Mouse (Mus musculus) liver, embryonic 11.5 days (tissue): ENCODE data around the gene Slc7a5. TPM values are rescaled to one million over a fixed set of nuclear protein-coding genes. Genes with fewer than 3 reads are reported as not detected.

Experiments
- ATAC-seq: fragments of 200-750 bp; cut with Nextera tagmentation; replicated peaks from 2 replicates; pipeline ENCODE4 v1.8.0; 2017; ENCODE audit warnings: moderate number of reproducible peaks, mild to moderate bottlenecking, moderate TSS enrichment, moderate library complexity; ENCODE audit not compliant: low FRiP score
- DNase-seq: peaks from one replicate; pipeline ENCODE4 v3.0.0-alpha.2; 2017; ENCODE audit warnings: low spot score
- H3K27ac ChIP-seq: fragments of 300-500 bp; sonication (generic); 2 replicates; pipeline ENCODE4 v1.5.1; 2014; ENCODE audit warnings: mild to moderate bottlenecking, low read depth, low read length, control low read depth
- H3K27me3 ChIP-seq: fragments of 300-500 bp; sonication (generic); replicated peaks from 2 replicates; pipeline ENCODE4 v1.6.1; 2014; ENCODE audit warnings: low read length, mixed read lengths; ENCODE audit not compliant: control insufficient read depth, insufficient read depth
- H3K36me3 ChIP-seq: fragments of 300-500 bp; sonication (generic); 2 replicates; pipeline ENCODE4 v1.6.1; 2014; ENCODE audit warnings: mild to moderate bottlenecking, low read length, moderate library complexity, mixed read lengths; ENCODE audit not compliant: control insufficient read depth, insufficient read depth
- H3K4me1 ChIP-seq: fragments of 300-500 bp; sonication (generic); replicated peaks from 2 replicates; pipeline ENCODE4 v1.6.1; 2014; ENCODE audit warnings: low read length, mixed read lengths; ENCODE audit not compliant: control insufficient read depth, insufficient read depth
- H3K4me2 ChIP-seq: fragments of 300-500 bp; sonication (generic); 2 replicates; pipeline ENCODE4 v1.6.1; 2014; ENCODE audit warnings: mild to moderate bottlenecking, control low read depth, moderate library complexity
- H3K4me3 ChIP-seq: fragments of 300-500 bp; sonication (generic); 2 replicates; pipeline ENCODE4 v1.5.1; 2014; ENCODE audit warnings: low read depth, low read length, control low read depth
- H3K9ac ChIP-seq: fragments of 300-500 bp; sonication (generic); 2 replicates; pipeline ENCODE4 v1.6.1; 2014; ENCODE audit warnings: low read depth, low read length, control low read depth
- H3K9me3 ChIP-seq: fragments of 300-500 bp; sonication (generic); 2 replicates; pipeline ENCODE4 v1.6.1; 2016; ENCODE audit warnings: low read length, inconsistent platforms, mixed read lengths; ENCODE audit not compliant: control insufficient read depth
- WGBS: fragments of 180-500 bp; shearing (Covaris S2); extraction: QIAGEN DNeasy Blood & Tissue Kit; methylation state at CpG from one replicate; pipeline ENCODE4 v1.1.7; 2014; 5-methylcytosine and 5-hydroxymethylcytosine counted together
- polyA plus RNA-seq: library from polyadenylated mRNA; unstranded; fragments of >200 nt; fragmentation: Nextera tagmentation; extraction: Ambion mirVana; gene quantifications from 2 replicates; pipeline ENCODE4 v1.2.1, GENCODE M21; 2014

The Slc7a5 gene
- polyA plus RNA-seq, 1 experiment from 2014 or later = 58.2 TPM

GRCm38 (mm10) chr8:121865356-121865755 is 42.1 kb downstream of the Slc7a5 start:
- no peak for ATAC-seq

GRCm38 (mm10) chr8:121861806-121862548 is 45.5 kb downstream of the Slc7a5 start:
- H3K4me2 ChIP-seq = no peak overlapping the region
- no peaks in the 10 kb centered on the region; the same call in 1 of the 2 replicates for H3K4me1 ChIP-seq
- DNase-seq (no peak), ATAC-seq (no peak)
- H3K9me3 ChIP-seq = no peaks in the 10 kb centered on the region
- WGBS = 62% methylated on average over 11 of the region's 12 CpGs
- no peak overlapping the region for H3K27ac ChIP-seq
- H3K36me3 ChIP-seq = no peaks in the 10 kb centered on the region
- peaks cover 2% of the 10 kb centered on the region; the same call in 1 of the 2 replicates for H3K27me3 ChIP-seq
- H3K9ac ChIP-seq = no peak overlapping the region
- H3K4me3 ChIP-seq = no peak overlapping the region

More at GRCm38 (mm10) chr8:121865356-121865755, 42.1 kb downstream of the Slc7a5 start:
- no peak overlapping the region for H3K27ac ChIP-seq
- H3K9me3 ChIP-seq = no peaks in the 10 kb centered on the region
- no peak overlapping the region for H3K9ac ChIP-seq
- H3K4me2 ChIP-seq = no peak overlapping the region
- no peak overlapping the region for H3K4me3 ChIP-seq
- no peaks in the 10 kb centered on the region for H3K36me3 ChIP-seq
- H3K27me3 ChIP-seq = peaks cover 2% of the 10 kb centered on the region; the same call in 1 of the 2 replicates
- no peaks in the 10 kb centered on the region; the same call in 1 of the 2 replicates for H3K4me1 ChIP-seq
- DNase-seq = no peak
- WGBS = 75% methylated on average over 8 of the region's 8 CpGs

- ATAC-seq (no peak), DNase-seq (no peak)
- no peak overlapping the region for H3K9ac ChIP-seq
- no peaks in the 10 kb centered on the region for H3K36me3 ChIP-seq
- no peaks in the 10 kb centered on the region for H3K9me3 ChIP-seq
- H3K27me3 ChIP-seq = peaks cover 2% of the 10 kb centered on the region; the same call in 1 of the 2 replicates
- no peak overlapping the region for H3K4me2 ChIP-seq
- H3K4me1 ChIP-seq = no peaks in the 10 kb centered on the region; the same call in 1 of the 2 replicates
- 42% methylated on average over 6 of the region's 6 CpGs for WGBS
- H3K27ac ChIP-seq = no peak overlapping the region
- no peak overlapping the region for H3K4me3 ChIP-seq
Measured at GRCm38 (mm10) chr8:121861276-121861675, 46.2 kb downstream of the Slc7a5 start.

GRCm38 (mm10) chr8:121857747-121858146 is 49.7 kb downstream of the Slc7a5 start:
- H3K36me3 ChIP-seq = no peaks in the 10 kb centered on the region
- H3K4me3 ChIP-seq = no peak overlapping the region
- H3K9ac ChIP-seq = no peak overlapping the region
- DNase-seq = no peak
- H3K27ac ChIP-seq = no peak overlapping the region
- no peaks in the 10 kb centered on the region for H3K9me3 ChIP-seq
- H3K4me1 ChIP-seq = no peaks in the 10 kb centered on the region; the same call in 1 of the 2 replicates
- no peak for ATAC-seq
- no peak overlapping the region for H3K4me2 ChIP-seq
- H3K27me3 ChIP-seq = peaks cover 2% of the 10 kb centered on the region; the same call in 1 of the 2 replicates
- WGBS = 47% methylated on average over 2 of the region's 2 CpGs

- no peak for ATAC-seq
- H3K4me3 ChIP-seq = no peak overlapping the region
Measured at GRCm38 (mm10) chr8:121857331-121857730, 50.2 kb downstream of the Slc7a5 start.

GRCm38 (mm10) chr8:121856071-121856746 is 51.3 kb downstream of the Slc7a5 start:
- Histone ChIP-seq H3K4me3 (no peak overlapping the region), H3K27me3 (no peaks in the 10 kb centered on the region), H3K4me2 (no peak overlapping the region), H3K4me1 (peaks cover 15% of the 10 kb centered on the region), H3K9me3 (no peaks in the 10 kb centered on the region), H3K9ac (no peak overlapping the region), H3K27ac (no peak overlapping the region), H3K36me3 (no peaks in the 10 kb centered on the region)
- DNase-seq (no peak), ATAC-seq (no peak)
- WGBS = 83% methylated on average over 14 of the region's 14 CpGs

More at GRCm38 (mm10) chr8:121857331-121857730, 50.2 kb downstream of the Slc7a5 start:
- no peak overlapping the region for H3K27ac ChIP-seq
- WGBS = 71% methylated on average over 9 of the region's 9 CpGs
- H3K9me3 ChIP-seq = no peaks in the 10 kb centered on the region
- H3K4me1 ChIP-seq = peaks cover 3% of the 10 kb centered on the region
- no peaks in the 10 kb centered on the region for H3K36me3 ChIP-seq
- no peak overlapping the region for H3K4me2 ChIP-seq
- H3K9ac ChIP-seq = no peak overlapping the region
- H3K27me3 ChIP-seq = peaks cover under 1% of the 10 kb centered on the region; the same call in 1 of the 2 replicates
- DNase-seq = no peak

GRCm38 (mm10) chr8:121853586-121853985 is 53.9 kb downstream of the Slc7a5 start:
- WGBS = 87% methylated on average over 2 of the region's 2 CpGs
- H3K4me2 ChIP-seq = no peak overlapping the region
- H3K9ac ChIP-seq = no peak overlapping the region

GRCm38 (mm10) chr8:121852464-121852863 is 55.0 kb downstream of the Slc7a5 start:
- Histone ChIP-seq H3K36me3 (no peaks in the 10 kb centered on the region), H3K4me3 (no peak overlapping the region), H3K27me3 (no peaks in the 10 kb centered on the region), H3K9ac (no peak overlapping the region), H3K27ac (no peak overlapping the region; the same call in 1 of the 2 replicates), H3K4me2 (no peak overlapping the region), H3K4me1 (peaks cover 21% of the 10 kb centered on the region), H3K9me3 (no peaks in the 10 kb centered on the region)
- DNase-seq = no peak
- ATAC-seq = no peak
- 22% methylated on average over 7 of the region's 7 CpGs for WGBS

More at GRCm38 (mm10) chr8:121853586-121853985, 53.9 kb downstream of the Slc7a5 start:
- Histone ChIP-seq H3K4me1 (peaks cover 21% of the 10 kb centered on the region), H3K36me3 (no peaks in the 10 kb centered on the region), H3K27me3 (no peaks in the 10 kb centered on the region), H3K27ac (no peak overlapping the region), H3K9me3 (no peaks in the 10 kb centered on the region), H3K4me3 (no peak overlapping the region)
- ATAC-seq = no peak
- DNase-seq = no peak
